Mouse (Mus musculus): ENCODE results near the gene Aip. TPM values are rescaled to one million over a fixed set of nuclear protein-coding genes. Genes with fewer than 3 reads are reported as not detected.
"Not testable (repeated sequence)": the region's sequence is repeated elsewhere in the genome, so short reads cannot be mapped to it uniquely, and the experiment has no call there.

Aip gene
- polyA plus RNA-seq, 1 experiment from 2014 or later, result 93.8 TPM

GRCm38 (mm10) chr19:4126759-4127495 is 1.3 kb upstream of the Aip start:
- H3K4me1 ChIP-seq (replicated peaks; ENCODE audit: control insufficient read depth, insufficient read depth, low read length), result peaks cover 15% of the 10 kb centered on the region
- H3K4me2 ChIP-seq (replicated peaks), result peak overlapping the region; percentile 71
- H3K36me3 ChIP-seq (replicated peaks; ENCODE audit: control insufficient read depth, insufficient read depth), result peaks cover 38% of the 10 kb centered on the region
- H3K9ac ChIP-seq, result peak overlapping the region; percentile 91
- ATAC-seq (ENCODE audit: low FRiP score) (no peak), DNase-seq (ENCODE audit: low spot score) (no peak)
- peak overlapping the region; percentile 83 for H3K4me3 ChIP-seq (replicated peaks; ENCODE audit: low read length)
- H3K27ac ChIP-seq, result no peak overlapping the region
- no peaks in the 10 kb centered on the region for H3K27me3 ChIP-seq (ENCODE audit: control insufficient read depth, insufficient read depth, low read length)
- no peaks in the 10 kb centered on the region for H3K9me3 ChIP-seq (ENCODE audit: control insufficient read depth, low read length)
- WGBS, result 69% methylated on average over 7 of the region's 7 CpGs

- not testable (repeated sequence) for DNase-seq (ENCODE audit: low spot score); H3K27me3 ChIP-seq (ENCODE audit: control insufficient read depth, insufficient read depth, low read length); H3K9me3 ChIP-seq (ENCODE audit: control insufficient read depth, low read length)
- H3K4me1 ChIP-seq (replicated peaks; ENCODE audit: control insufficient read depth, insufficient read depth, low read length), result peaks cover 22% of the 10 kb centered on the region
- ATAC-seq (ENCODE audit: low FRiP score), result peak; percentile 42
- H3K4me2 ChIP-seq (replicated peaks), result peak overlapping the region; percentile 71
- H3K27ac ChIP-seq, result peak overlapping the region; percentile 63
- H3K9ac ChIP-seq, result peak overlapping the region; percentile 91
- peaks cover 26% of the 10 kb centered on the region for H3K36me3 ChIP-seq (replicated peaks; ENCODE audit: control insufficient read depth, insufficient read depth)
- peak overlapping the region; percentile 83 for H3K4me3 ChIP-seq (replicated peaks; ENCODE audit: low read length)
- 10% methylated on average over 4 of the region's 4 CpGs for WGBS
Observed at GRCm38 (mm10) chr19:4125268-4125667, 390 bp downstream of the Aip start.

GRCm38 (mm10) chr19:4124432-4124831 is 1.2 kb downstream of the Aip start:
- WGBS, result 81% methylated on average over 4 of the region's 4 CpGs
- DNase-seq (ENCODE audit: low spot score) (no peak), ATAC-seq (ENCODE audit: low FRiP score) (no peak)
- Histone ChIP-seq H3K9ac (no peak overlapping the region), H3K27me3 (ENCODE audit: control insufficient read depth, insufficient read depth, low read length) (no peaks in the 10 kb centered on the region), H3K27ac (no peak overlapping the region), H3K4me3 (replicated peaks; ENCODE audit: low read length) (no peak overlapping the region), H3K9me3 (ENCODE audit: control insufficient read depth, low read length) (no peaks in the 10 kb centered on the region), H3K4me2 (replicated peaks) (no peak overlapping the region), H3K36me3 (replicated peaks; ENCODE audit: control insufficient read depth, insufficient read depth) (peaks cover 19% of the 10 kb centered on the region), H3K4me1 (replicated peaks; ENCODE audit: control insufficient read depth, insufficient read depth, low read length) (peaks cover 24% of the 10 kb centered on the region)

DNA sequence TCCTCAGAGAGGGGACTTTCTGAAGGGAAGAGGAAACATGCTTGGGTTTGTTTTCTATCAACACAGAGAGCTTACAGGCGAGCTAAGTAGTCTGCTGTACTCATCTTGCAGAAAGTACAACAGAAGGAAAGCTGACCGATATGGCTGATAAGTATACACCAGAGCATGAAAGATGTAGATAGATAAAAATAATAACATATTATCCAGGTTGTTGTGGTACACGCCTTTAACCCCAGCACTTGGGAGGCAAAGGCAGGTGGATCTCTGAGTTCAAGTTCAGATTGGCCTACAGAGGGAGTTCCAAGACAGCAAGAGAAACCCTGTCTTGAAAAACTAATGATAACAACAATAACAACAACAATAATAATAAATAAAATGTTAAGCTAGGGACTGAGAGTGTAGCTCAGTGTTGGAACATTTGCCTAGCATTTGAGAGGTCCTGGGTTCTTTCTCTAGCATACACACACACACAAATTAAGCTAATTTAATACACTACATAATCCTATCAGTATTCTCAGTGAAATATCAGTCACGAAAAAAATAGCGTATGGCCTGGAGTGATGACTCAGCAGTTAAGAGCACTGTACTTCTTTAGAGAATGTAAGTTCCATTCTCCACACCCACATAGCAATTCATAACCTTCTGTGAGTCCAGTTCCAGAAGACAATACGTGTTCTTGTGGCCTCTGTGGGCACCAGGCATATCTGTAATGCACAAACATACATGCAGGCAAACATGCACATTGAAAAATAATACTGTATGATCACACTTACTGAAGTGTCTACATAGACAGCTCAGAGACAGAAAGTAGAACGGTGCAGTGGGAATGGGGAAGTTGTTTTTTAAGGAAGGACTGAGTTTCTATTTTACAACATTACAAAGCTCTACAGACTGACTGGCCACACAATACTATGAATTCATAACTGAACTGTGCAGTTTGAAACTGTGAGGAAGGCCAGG is 3.0 kb downstream of the Aip start:
- whole genome bisulfite sequencing, result 89% methylated on average over 7 of the region's 7 CpGs
- Histone ChIP-seq H3K4me2 (replicated peaks) (no peak overlapping the region), H3K9ac (no peak overlapping the region), H3K27me3 (ENCODE audit: control insufficient read depth, insufficient read depth, low read length) (no peaks in the 10 kb centered on the region), H3K4me1 (replicated peaks; ENCODE audit: control insufficient read depth, insufficient read depth, low read length) (peaks cover 23% of the 10 kb centered on the region), H3K27ac (no peak overlapping the region), H3K9me3 (ENCODE audit: control insufficient read depth, low read length) (no peaks in the 10 kb centered on the region), H3K36me3 (replicated peaks; ENCODE audit: control insufficient read depth, insufficient read depth) (peaks cover 6% of the 10 kb centered on the region; the same call in 1 of the 2 replicates), H3K4me3 (replicated peaks; ENCODE audit: low read length) (no peak overlapping the region)
- DNase-seq (ENCODE audit: low spot score) (no peak), ATAC-seq (ENCODE audit: low FRiP score) (no peak)

DNA sequence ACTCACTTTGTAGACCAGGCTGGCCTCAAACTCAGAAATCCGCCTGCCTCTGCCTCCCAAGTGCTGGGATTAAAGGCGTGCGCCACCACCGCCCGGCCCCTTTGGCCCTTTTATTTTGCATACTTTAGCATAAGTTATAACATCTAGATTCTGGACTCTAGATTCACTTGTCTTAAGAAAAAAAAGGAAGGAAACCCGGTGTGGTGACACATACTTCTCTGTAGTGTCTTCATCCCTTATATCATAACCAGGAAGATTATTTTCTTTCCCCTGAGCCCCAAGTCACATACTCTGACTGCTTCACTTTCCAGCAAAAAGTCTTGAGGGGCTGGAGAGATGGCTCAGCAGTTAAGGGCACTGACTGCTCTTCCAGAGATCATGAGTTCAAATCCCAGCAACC is 3.8 kb downstream of the Aip start:
- not testable (repeated sequence) for H3K36me3 ChIP-seq (replicated peaks; ENCODE audit: control insufficient read depth, insufficient read depth); DNase-seq (ENCODE audit: low spot score); H3K4me3 ChIP-seq (replicated peaks; ENCODE audit: low read length); ATAC-seq (ENCODE audit: low FRiP score); H3K27me3 ChIP-seq (ENCODE audit: control insufficient read depth, insufficient read depth, low read length); H3K9me3 ChIP-seq (ENCODE audit: control insufficient read depth, low read length); H3K9ac ChIP-seq; H3K27ac ChIP-seq
- 60% methylated on average over 6 of the region's 6 CpGs for WGBS
- peaks cover 15% of the 10 kb centered on the region for H3K4me1 ChIP-seq (replicated peaks; ENCODE audit: control insufficient read depth, insufficient read depth, low read length)
- peak overlapping the region; percentile 33 for H3K4me2 ChIP-seq (replicated peaks)

- WGBS, result 4% methylated on average over 38 of the region's 38 CpGs
- no peaks in the 10 kb centered on the region for H3K9me3 ChIP-seq (ENCODE audit: control insufficient read depth, low read length)
- peak overlapping the region; percentile 48 for H3K9ac ChIP-seq
- H3K4me3 ChIP-seq (replicated peaks; ENCODE audit: low read length), result peak overlapping the region; percentile 33
- ATAC-seq (ENCODE audit: low FRiP score) (peak; percentile 81), DNase-seq (ENCODE audit: low spot score) (peak; percentile 98)
- peaks cover 9% of the 10 kb centered on the region for H3K4me1 ChIP-seq (replicated peaks; ENCODE audit: control insufficient read depth, insufficient read depth, low read length)
- peak overlapping the region; percentile 37 for H3K4me2 ChIP-seq (replicated peaks)
- no peaks in the 10 kb centered on the region for H3K27me3 ChIP-seq (ENCODE audit: control insufficient read depth, insufficient read depth, low read length)
- peak overlapping the region; percentile 76 for H3K27ac ChIP-seq
- H3K36me3 ChIP-seq (replicated peaks; ENCODE audit: control insufficient read depth, insufficient read depth), result peaks cover 16% of the 10 kb centered on the region
Observed at GRCm38 (mm10) chr19:4121097-4121805, 4.4 kb downstream of the Aip start.

GRCm38 (mm10) chr19:4120496-4120895 is 5.2 kb downstream of the Aip start:
- H3K27me3 ChIP-seq (ENCODE audit: control insufficient read depth, insufficient read depth, low read length), result no peaks in the 10 kb centered on the region
- no peak overlapping the region for H3K9ac ChIP-seq
- peak overlapping the region; percentile 33 for H3K4me3 ChIP-seq (replicated peaks; ENCODE audit: low read length)
- H3K36me3 ChIP-seq (replicated peaks; ENCODE audit: control insufficient read depth, insufficient read depth), result peaks cover 24% of the 10 kb centered on the region
- DNase-seq (ENCODE audit: low spot score) (no peak), ATAC-seq (ENCODE audit: low FRiP score) (no peak)
- H3K9me3 ChIP-seq (ENCODE audit: control insufficient read depth, low read length), result no peaks in the 10 kb centered on the region
- peak overlapping the region; percentile 37 for H3K4me2 ChIP-seq (replicated peaks)
- 98% methylated on average over 2 of the region's 2 CpGs for WGBS
- H3K4me1 ChIP-seq (replicated peaks; ENCODE audit: control insufficient read depth, insufficient read depth, low read length), result peaks cover 9% of the 10 kb centered on the region
- 0 out of 2 replicates have a peak overlapping the region, but pooled peaks have one; percentile 76 for H3K27ac ChIP-seq

DNA sequence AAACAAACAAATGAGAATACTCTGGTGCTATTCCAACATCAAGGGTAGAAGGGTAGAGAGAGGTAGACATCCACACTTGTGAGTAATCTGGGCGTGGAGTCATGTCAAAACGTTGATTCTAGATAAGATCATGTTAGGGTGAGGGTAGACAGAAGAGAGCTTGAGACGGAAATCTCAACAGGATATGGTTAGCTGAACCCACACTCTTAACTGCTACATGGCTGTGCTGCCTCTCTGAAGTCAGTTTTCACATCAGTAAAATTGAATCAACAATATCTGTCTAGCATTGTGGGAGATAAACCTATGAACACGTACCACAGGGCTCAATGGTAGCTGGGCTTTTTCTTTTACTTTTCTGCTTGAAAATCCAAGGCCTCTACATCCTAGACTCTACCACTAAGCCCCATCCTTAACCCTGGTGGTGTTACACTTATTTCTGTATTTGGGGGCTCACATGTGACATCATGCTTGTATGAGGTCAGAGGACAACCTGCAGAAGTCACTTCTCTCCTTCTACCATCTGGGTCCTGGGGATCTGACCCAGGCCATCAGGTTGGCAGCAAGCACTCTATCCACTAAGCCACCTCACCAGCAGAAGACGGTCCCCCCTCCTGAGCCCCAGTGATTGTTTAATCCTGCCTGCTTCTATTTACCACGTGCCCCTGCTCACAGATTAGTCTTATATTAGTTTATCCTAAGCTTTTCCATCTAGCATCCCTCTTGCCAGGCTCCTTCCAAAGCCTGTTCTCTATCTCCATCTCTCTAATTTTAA is 5.8 kb downstream of the Aip start:
- no peak overlapping the region for H3K27ac ChIP-seq
- H3K36me3 ChIP-seq (replicated peaks; ENCODE audit: control insufficient read depth, insufficient read depth), result peaks cover 30% of the 10 kb centered on the region
- WGBS, result 89% methylated on average over 6 of the region's 6 CpGs
- no peaks in the 10 kb centered on the region for H3K9me3 ChIP-seq (ENCODE audit: control insufficient read depth, low read length)
- DNase-seq (ENCODE audit: low spot score) (no peak), ATAC-seq (ENCODE audit: low FRiP score) (no peak)
- H3K9ac ChIP-seq, result no peak overlapping the region
- no peak overlapping the region for H3K4me3 ChIP-seq (replicated peaks; ENCODE audit: low read length)
- no peak overlapping the region for H3K4me2 ChIP-seq (replicated peaks)
- H3K27me3 ChIP-seq (ENCODE audit: control insufficient read depth, insufficient read depth, low read length), result no peaks in the 10 kb centered on the region
- H3K4me1 ChIP-seq (replicated peaks; ENCODE audit: control insufficient read depth, insufficient read depth, low read length), result peaks cover 9% of the 10 kb centered on the region

All from hindbrain, embryonic 14.5 days (tissue).